Mouse (Mus musculus) cerebral cortex, adult 2 months (tissue): ENCODE results near the gene Cux1.

Experiments used
- WGBS: fragments of 180-500 bp; shearing (Covaris S2); methylation state at CpG from one replicate; pipeline ENCODE4 v1.1.7; 2018; 5-methylcytosine and 5-hydroxymethylcytosine counted together

Cux1 gene

DNA sequence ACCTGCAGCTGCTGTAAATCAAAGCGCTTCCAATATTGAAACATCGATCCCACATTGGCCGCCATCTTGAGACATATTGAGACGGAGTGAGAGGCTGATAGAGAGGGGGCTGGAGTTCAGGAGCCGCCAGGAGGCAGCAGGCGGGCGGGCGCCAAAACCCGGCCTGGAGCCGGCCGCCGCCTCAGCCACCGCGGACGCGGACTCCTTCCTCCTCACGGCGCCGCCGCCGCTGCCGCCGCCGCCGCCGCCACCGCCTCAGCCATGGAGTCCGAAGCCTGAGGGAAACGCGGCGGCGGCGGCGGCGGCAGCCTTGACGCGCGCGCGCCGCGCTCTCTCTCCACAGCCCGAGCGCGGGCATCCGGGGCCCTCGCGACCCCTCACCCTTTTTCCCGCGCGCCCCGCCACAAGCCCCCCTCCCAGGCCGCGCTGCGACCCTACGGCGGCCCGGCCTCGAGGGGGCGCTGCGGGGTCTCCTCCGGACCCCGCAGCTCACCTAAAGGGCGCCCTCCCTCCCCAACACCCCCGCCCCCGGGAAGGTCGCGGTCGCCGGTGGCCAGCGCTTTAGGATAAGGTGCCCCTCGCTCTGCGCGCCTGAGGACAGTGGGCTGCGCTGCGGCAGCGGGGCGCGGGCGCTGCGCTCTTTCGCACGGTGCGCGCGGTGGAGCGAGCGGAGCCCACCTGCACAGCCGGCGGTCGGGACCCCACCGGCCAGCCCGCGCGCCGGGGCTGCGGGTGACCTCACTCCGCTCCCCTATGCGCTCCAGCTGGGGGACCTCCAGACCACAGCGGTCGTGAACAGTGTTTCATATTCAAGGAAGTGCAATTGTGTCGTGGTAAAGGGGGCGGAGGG is at the start of gene Cux1:
Gene Cux1 (minus strand): TSS at position 315 of the 850 bp plus-strand sequence.
- 1% methylated on average over 93 of the region's 103 CpGs for WGBS

DNA sequence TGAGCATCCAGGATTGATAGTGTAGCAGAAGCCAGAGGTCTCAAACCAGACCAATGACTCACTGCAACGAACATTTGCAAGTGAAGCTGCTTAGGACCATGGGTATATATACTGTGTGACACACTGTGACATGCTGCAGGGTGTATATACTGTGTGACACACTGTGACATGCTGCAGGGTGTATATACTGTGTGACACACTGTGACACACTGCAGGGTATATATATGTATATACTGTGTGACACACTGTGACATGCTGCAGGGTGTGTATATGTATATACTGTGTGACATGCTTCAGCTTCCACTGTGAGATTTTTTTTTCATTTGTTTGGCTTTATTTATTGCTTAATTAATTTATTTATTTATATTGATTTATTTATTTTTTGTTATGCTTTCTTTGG is 45.1 kb upstream of the Cux1 start:
- WGBS: 75% methylated on average over 1 of the region's 1 CpGs

DNA sequence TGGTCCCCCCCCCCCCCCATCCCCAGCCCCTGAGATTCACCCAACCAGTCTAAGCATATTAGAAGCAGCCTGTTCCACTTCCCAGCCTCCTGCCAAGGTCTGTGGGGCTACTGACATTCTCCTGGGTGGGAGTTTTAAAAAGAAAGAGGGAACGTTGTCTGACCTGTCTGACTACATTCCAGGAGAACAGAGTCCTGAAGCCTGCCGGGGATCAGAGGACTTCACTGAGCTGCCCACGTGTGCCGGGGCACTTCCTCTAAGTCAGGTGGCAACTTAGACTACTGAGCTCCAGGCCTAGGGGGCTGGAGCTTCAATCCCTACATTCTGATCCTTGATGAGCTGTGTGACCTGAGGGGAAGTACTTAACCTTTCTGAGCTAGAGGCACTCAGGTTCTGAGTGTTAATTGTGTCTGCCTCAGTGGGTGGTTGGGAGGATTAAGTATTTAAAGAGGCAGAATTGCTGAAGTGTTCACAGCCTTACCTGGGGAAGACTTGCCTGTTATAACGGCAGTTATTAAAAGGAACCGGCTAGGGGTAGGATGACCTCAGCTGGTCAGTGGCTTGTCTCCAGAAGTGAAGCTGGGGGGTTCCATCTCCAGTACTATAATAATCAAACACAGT is 41.6 kb upstream of the Cux1 start:
- WGBS: 77% methylated on average over 6 of the region's 6 CpGs

DNA sequence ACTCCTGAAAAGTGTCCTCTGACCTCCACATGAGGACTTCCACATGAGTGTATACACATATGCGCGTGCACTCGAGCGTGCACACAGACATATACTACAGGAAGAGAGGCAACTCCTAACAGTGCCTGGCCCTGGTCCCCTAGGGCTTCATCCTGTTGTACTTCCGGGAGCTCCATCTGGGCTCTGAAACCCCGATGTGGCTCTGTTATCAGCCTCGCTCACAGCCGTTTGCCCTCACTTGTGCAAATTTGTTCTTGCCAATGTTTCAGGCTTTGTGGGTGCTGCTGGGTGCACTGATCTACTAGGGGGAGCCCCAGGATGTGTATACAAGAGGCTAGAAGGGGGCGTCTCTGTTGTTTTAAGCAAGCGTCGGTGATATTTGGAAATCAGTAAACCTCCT is 37.9 kb upstream of the Cux1 start:
- WGBS: 77% methylated on average over 11 of the region's 11 CpGs

DNA sequence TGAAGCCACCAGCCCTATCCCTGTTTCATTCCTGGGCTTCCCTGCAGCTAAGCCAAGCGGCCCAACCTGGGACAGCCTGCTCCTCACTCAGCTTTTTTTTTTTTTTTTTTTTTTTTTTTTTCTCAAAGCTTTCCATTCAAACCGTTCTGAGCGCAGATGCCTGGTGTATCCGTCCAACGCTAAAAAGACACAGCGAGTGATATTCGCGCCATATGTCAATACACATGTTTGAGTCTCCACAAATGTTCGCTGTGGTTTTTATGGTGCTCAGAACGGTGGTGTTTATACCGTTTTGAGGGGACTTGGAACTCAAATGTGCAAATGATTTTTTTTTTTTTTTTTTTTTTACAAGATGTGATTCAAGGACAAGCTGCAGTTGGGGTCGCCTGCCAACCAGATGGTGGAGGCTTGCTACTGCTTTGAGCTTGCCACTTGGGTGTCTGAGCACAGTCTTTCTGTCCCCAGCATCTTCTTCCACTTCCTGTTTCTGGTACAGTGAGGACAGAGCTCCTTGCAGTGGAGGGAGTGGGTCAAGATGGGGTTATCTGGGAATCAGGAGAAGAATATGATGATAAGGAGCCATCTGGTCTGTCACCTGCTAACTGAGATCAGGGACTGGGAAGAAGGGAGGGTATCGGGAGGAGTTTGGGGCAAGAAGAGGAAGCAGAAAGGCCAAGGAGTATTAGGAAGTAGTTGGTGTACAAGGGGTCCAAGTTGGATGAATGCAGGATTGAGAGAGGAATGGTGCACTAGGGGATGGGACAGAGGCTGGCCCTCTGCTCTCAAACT is 36.1 kb upstream of the Cux1 start:
- 36% methylated on average over 13 of the region's 13 CpGs for WGBS

DNA sequence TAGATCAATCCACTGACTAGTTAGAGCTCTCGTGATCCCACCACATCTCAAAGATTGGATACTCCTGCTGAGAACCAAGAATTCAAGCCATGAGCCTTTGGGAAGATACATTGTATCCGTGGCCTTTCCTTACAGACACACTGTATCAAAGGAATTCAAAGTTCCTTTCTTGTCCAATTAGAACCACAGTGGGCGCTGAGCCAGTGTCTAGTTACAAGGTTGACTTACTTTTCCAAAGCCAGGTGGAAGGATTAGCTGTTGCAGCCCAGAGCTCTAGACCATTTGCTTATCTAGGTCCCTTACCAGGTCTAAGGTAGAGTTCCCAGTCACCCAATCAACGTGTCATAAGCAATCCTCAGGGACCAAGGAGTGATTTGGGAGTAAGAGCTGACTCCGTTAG is 33.2 kb upstream of the Cux1 start:
- 88% methylated on average over 5 of the region's 5 CpGs for WGBS

DNA sequence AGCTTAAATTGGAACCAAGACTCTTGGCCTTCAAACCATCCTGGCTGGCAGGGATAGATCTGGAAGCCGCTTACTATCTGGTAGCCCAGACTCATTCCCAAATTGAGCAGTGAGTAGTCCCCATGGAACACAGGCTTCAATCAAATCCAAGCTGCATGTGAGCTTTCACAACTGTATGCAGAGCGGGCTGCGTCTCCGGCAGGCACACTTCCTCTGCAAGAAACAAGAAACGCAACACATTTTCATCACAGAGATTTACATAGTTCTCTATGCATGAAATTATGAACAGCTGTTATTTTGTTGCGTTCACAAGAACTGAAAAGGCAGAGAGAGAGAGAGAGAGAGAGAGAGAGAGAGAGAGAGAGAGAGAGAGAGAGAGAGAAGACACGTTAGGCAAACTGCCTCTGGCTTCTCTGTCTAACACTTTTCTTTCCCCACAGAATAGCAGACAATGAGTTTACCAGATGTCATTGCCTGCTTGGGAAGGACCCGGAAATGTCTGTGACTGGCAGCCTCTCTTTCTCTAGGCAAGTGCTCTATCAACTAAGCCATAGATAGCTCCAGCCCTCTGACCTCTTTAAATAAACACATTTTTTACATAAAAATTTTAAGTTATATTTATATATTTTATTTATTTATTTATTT is 27.7 kb upstream of the Cux1 start:
- WGBS: 30% methylated on average over 8 of the region's 8 CpGs

DNA sequence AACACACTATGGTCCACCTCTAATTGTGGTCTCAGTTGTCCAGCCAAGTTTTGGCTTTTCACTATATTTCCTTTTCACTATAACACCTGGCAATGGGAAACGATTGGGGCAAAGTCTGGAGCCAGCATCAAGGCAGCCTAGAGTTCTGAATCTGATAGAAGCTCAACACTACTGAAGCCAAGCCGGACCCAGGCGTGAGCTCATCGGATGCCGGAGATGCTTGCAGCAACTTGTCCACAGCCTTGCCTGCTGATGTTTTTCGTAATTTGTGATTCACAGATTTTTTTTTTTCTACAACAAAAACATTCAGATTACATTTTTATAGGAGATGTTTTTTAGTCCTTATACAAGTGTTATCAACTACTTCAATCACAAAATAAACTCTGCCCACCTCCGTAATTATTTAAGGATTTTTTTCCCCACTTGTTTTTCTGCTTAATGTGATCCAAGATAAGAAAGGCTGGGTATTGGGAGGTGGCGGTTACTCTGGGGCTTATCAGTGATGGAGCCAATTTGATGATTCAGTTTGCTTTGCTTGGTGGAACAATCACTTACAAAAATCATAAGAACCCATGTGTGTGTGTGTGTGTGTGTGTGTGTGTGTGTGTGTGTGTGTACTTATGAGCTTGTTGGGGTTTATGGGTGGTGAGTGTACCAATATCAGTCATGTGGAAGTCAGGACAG is 24.7 kb upstream of the Cux1 start:
- 94% methylated on average over 8 of the region's 8 CpGs for WGBS

DNA sequence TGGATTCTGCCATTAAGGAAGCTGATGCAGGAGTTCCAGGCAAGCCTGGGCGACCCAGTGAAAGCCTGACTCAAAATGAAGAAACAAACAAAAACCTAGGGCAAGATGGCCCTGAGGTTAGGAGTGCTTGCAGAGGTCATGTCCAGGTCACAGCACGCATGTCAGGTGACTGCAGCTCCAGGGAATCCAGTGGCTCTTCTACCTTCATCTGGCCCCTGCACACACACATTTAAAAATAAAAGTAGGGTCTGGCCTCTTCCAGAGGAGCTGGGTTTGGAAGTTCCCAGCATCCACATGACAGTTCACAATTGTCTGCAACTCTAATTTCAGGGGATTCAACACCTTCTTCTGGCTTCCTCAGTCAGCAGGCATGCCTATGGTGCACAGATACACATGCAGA is 21.7 kb upstream of the Cux1 start:
- WGBS: 84% methylated on average over 2 of the region's 2 CpGs

- 84% methylated on average over 3 of the region's 3 CpGs for WGBS
Measured at GRCm38 (mm10) chr5:136588471-136588870, 21.2 kb upstream of the Cux1 start.

GRCm38 (mm10) chr5:136584676-136585285 is 17.5 kb upstream of the Cux1 start:
- 68% methylated on average over 4 of the region's 4 CpGs for WGBS

GRCm38 (mm10) chr5:136583666-136584464 is 16.6 kb upstream of the Cux1 start:
- WGBS: 70% methylated on average over 4 of the region's 4 CpGs

- WGBS: 94% methylated on average over 2 of the region's 2 CpGs
Measured at GRCm38 (mm10) chr5:136583256-136583655, 16.0 kb upstream of the Cux1 start.

DNA sequence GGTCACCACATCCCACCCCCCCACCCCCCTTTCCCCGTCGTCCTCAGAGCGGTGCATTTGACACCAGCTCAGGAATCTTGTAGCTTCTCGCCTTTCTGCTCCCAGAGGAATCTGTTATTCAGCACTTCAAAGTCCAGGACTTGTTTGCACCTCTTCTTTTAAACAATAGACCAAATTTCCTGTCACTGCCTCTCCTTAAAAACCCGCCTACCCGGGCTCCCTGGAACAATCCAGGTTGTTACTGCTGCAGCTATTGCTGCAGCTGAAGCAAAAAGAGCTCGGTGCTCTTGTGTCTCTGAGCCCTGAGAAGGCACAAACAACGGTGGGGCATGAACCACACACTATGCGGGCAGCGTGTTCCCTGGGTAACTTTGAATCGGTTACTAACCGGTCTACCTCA is 14.9 kb upstream of the Cux1 start:
- WGBS: 17% methylated on average over 12 of the region's 12 CpGs

DNA sequence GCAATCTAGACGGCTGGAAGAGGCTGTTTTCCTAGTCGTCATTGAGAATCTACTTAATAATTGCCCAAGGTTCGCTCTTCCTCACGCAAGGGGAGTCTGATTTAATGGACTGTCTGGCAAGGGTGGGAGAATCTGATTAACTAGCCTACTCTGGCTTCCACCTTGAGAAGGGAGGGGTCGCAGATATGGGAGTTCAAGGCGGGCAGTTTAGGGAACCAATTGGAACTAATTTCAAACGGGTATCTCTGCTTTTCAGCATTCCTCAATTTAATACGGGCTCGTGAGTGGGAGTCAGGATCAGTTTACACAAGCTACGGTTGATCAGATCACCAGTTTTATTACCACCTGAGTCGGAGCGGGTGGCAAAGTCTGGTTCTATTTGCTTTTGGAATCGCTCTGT is 14.3 kb upstream of the Cux1 start:
- WGBS: 4% methylated on average over 13 of the region's 13 CpGs

GRCm38 (mm10) chr5:136581166-136581565 is 13.9 kb upstream of the Cux1 start:
- 25% methylated on average over 9 of the region's 9 CpGs for WGBS

- WGBS: 59% methylated on average over 10 of the region's 10 CpGs
Measured at GRCm38 (mm10) chr5:136578201-136578600, 10.9 kb upstream of the Cux1 start.

GRCm38 (mm10) chr5:136570171-136570570 is 2.9 kb upstream of the Cux1 start:
- 60% methylated on average over 7 of the region's 7 CpGs for WGBS

- under 1% methylated on average over 33 of the region's 36 CpGs for WGBS
Measured at GRCm38 (mm10) chr5:136568776-136569175, 1.5 kb upstream of the Cux1 start.
